Mouse (Mus musculus) stomach, postnatal 0 days (tissue): ENCODE results near the gene Trim44.

Source experiments
- CTCF ChIP-seq: IDR thresholded peaks from 2 replicates; pipeline ENCODE4 v1.5.1; 2016; ENCODE audit warnings: antibody characterized with exemption, low read depth, mild to moderate bottlenecking, moderate library complexity
- EP300 ChIP-seq: optimal IDR thresholded peaks from 2 replicates; pipeline ENCODE3; 2016; ENCODE audit warnings: antibody characterized with exemption

GRCm38 (mm10) chr2:102324336-102324735 lies 83.3 kb downstream of the Trim44 start:
- TF ChIP-seq CTCF (no peak), EP300 (no peak)
